Mouse (Mus musculus) liver, embryonic 12.5 days (tissue): Measurements from ENCODE around the gene Ppef1. TPM values are rescaled to one million over a fixed set of nuclear protein-coding genes. Genes with fewer than 3 reads are reported as not detected.

ENCODE experiments used
- ATAC-seq: fragments of 200-750 bp; cut with Nextera tagmentation; 2 replicates; pipeline ENCODE4 v1.8.0; 2017; ENCODE audit warnings: moderate number of reproducible peaks, mild to moderate bottlenecking, moderate library complexity
- H3K27ac ChIP-seq: fragments of 300-500 bp; sonication (generic); 2 replicates; pipeline ENCODE4 v1.5.1; 2016; ENCODE audit warnings: mild to moderate bottlenecking
- H3K27me3 ChIP-seq: fragments of 300-500 bp; sonication (generic); replicated peaks from 2 replicates; pipeline ENCODE4 v1.6.1; 2016; ENCODE audit warnings: mild to moderate bottlenecking, moderate library complexity
- H3K36me3 ChIP-seq: fragments of 300-500 bp; sonication (generic); 2 replicates; pipeline ENCODE4 v1.6.1; 2016; ENCODE audit warnings: mild to moderate bottlenecking, moderate library complexity
- H3K4me1 ChIP-seq: fragments of 300-500 bp; sonication (generic); 2 replicates; pipeline ENCODE4 v1.6.1; 2016
- H3K4me2 ChIP-seq: fragments of 300-500 bp; sonication (generic); 2 replicates; pipeline ENCODE4 v1.6.1; 2016; ENCODE audit warnings: mild to moderate bottlenecking, moderate library complexity
- H3K4me3 ChIP-seq: fragments of 300-500 bp; sonication (generic); 2 replicates; pipeline ENCODE4 v1.5.1; 2016; ENCODE audit warnings: mild to moderate bottlenecking, moderate library complexity
- H3K9ac ChIP-seq: fragments of 300-500 bp; sonication (generic); 2 replicates; pipeline ENCODE4 v1.6.1; 2016; ENCODE audit warnings: mild to moderate bottlenecking, moderate library complexity
- H3K9me3 ChIP-seq: fragments of 300-500 bp; sonication (generic); replicated peaks from 2 replicates; pipeline ENCODE4 v1.6.1; 2016; ENCODE audit warnings: mild to moderate bottlenecking, moderate library complexity
- WGBS: fragments of 180-500 bp; shearing (Covaris S2); methylation state at CpG from one replicate; pipeline ENCODE4 v1.1.7; 2016; ENCODE audit not compliant: insufficient replicate concordance; 5-methylcytosine and 5-hydroxymethylcytosine counted together
- polyA plus RNA-seq: library from polyadenylated mRNA; unstranded; fragments of >200 nt; fragmentation: Nextera tagmentation; extraction: Ambion mirVana; gene quantifications from 2 replicates; pipeline ENCODE4 v1.2.1, GENCODE M21; 2016

Gene Ppef1
- polyA plus RNA-seq, 1 experiment from 2014 or later: 0.06 TPM

- Histone ChIP-seq H3K36me3 (no peaks in the 10 kb centered on the region), H3K4me3 (no peak overlapping the region), H3K9ac (no peak overlapping the region), H3K4me1 (no peaks in the 10 kb centered on the region), H3K27me3 (0 out of 2 replicates have a peak, but pooled peaks cover 4% of the 10 kb centered on the region), H3K4me2 (no peak overlapping the region), H3K9me3 (no peaks in the 10 kb centered on the region), H3K27ac (no peak overlapping the region)
- ATAC-seq: no peak
- 77% methylated on average over 2 of the region's 2 CpGs for WGBS
These were observed 45.5 kb downstream of the Ppef1 start for GRCm38 (mm10) chrX:160690094-160690493.

- no peak overlapping the region for H3K4me2 ChIP-seq
- H3K4me3 ChIP-seq: no peak overlapping the region
- 87% methylated on average over 1 of the region's 1 CpGs for WGBS
- no peak overlapping the region for H3K9ac ChIP-seq
- H3K36me3 ChIP-seq: no peaks in the 10 kb centered on the region
- peaks cover 4% of the 10 kb centered on the region; the same call in 1 of the 2 replicates for H3K27me3 ChIP-seq
- no peaks in the 10 kb centered on the region for H3K9me3 ChIP-seq
- no peak overlapping the region for H3K27ac ChIP-seq
- H3K4me1 ChIP-seq: no peaks in the 10 kb centered on the region
- no peak for ATAC-seq
These were observed 65.6 kb downstream of the Ppef1 start for GRCm38 (mm10) chrX:160669992-160670391.

DNA sequence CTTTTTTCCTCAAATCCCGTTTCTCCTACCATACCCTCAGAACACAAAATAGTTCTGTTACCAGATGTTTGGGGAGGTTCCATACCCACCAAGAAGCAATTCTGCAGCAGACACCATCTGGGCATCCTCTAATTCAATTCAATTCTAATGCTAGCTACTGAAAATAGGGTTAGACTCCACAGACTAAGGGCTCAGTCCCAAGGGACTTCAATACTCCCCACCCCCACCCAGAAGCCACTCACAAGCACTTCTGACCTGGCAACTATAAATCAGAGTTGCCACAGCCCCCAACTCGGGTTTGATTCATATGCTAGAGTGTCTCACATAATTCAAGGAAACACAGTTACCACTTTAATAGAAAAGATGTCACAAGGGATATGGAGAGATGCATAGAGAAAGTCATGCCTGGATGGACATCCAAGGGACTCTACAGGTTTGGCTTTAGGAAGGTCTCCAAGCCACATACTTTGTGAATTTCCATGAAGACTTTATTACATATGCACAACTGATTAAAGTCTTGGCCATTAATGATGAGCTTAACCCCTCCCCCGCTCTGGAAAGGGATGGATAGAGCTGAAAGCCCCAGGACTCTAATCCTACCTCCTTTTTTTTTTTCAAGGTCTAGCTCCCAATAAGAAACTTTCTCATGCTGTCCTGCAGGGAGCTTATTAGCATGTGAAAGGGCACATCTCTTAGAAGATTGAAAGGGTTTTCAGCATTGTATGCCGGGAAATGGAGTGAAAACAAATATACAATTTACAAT lies 124.5 kb downstream of the Ppef1 start:
- Histone ChIP-seq H3K4me1 (no peaks in the 10 kb centered on the region), H3K9ac (no peak overlapping the region), H3K4me2 (no peak overlapping the region), H3K4me3 (no peak overlapping the region), H3K27me3 (no peaks in the 10 kb centered on the region), H3K9me3 (no peaks in the 10 kb centered on the region), H3K27ac (no peak overlapping the region), H3K36me3 (no peaks in the 10 kb centered on the region)
- no peak for ATAC-seq
- 43% methylated on average over 4 of the region's 4 CpGs for WGBS

- no peak overlapping the region for H3K9ac ChIP-seq
- WGBS: 78% methylated on average over 2 of the region's 2 CpGs
- no peaks in the 10 kb centered on the region for H3K4me1 ChIP-seq
- H3K9me3 ChIP-seq: no peaks in the 10 kb centered on the region
- no peak overlapping the region for H3K27ac ChIP-seq
- H3K4me3 ChIP-seq: no peak overlapping the region
- H3K36me3 ChIP-seq: no peaks in the 10 kb centered on the region
- no peak for ATAC-seq
- no peak overlapping the region for H3K4me2 ChIP-seq
- no peaks in the 10 kb centered on the region; the same call in 1 of the 2 replicates for H3K27me3 ChIP-seq
These were observed 125.1 kb downstream of the Ppef1 start for GRCm38 (mm10) chrX:160610482-160610881.

GRCm38 (mm10) chrX:160609849-160610248 lies 125.7 kb downstream of the Ppef1 start:
- Histone ChIP-seq H3K9me3 (no peaks in the 10 kb centered on the region), H3K27ac (no peak overlapping the region), H3K4me3 (no peak overlapping the region), H3K36me3 (no peaks in the 10 kb centered on the region), H3K27me3 (no peaks in the 10 kb centered on the region; the same call in 1 of the 2 replicates), H3K9ac (no peak overlapping the region), H3K4me2 (no peak overlapping the region), H3K4me1 (no peaks in the 10 kb centered on the region)
- WGBS: 20% methylated on average over 3 of the region's 3 CpGs
- ATAC-seq: no peak

DNA sequence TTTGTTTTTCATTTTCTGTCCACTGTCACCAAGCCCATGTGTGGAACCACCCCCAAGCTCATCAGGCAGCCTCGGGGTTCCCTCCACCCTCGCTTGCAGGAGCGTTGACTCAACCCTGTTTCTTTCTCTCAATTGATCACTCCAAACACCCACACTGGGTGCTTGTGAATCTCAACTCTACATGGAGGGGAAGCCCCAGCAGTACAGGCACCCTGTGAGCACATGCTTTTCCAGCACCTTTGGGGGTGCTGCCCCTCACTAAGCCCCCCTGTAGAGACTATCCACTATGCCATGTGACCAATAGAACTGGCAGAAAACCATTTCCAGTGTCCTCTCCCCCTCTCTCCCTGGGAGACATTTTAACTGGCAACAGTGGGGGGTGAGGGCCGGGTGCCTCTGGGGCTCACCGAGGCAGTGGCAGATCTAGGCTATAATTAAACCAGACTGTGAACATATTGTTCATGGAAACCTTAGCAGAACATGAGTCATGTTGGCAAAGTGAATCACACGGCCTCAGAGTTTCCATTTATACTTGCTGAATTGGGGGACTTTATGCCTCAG lies 131.5 kb downstream of the Ppef1 start:
- Histone ChIP-seq H3K4me1 (no peaks in the 10 kb centered on the region), H3K9ac (no peak overlapping the region), H3K4me2 (no peak overlapping the region), H3K27ac (no peak overlapping the region), H3K4me3 (no peak overlapping the region), H3K27me3 (peaks cover 10% of the 10 kb centered on the region; the same call in 1 of the 2 replicates), H3K9me3 (no peaks in the 10 kb centered on the region), H3K36me3 (no peaks in the 10 kb centered on the region)
- ATAC-seq: no peak
- 48% methylated on average over 6 of the region's 6 CpGs for WGBS

DNA sequence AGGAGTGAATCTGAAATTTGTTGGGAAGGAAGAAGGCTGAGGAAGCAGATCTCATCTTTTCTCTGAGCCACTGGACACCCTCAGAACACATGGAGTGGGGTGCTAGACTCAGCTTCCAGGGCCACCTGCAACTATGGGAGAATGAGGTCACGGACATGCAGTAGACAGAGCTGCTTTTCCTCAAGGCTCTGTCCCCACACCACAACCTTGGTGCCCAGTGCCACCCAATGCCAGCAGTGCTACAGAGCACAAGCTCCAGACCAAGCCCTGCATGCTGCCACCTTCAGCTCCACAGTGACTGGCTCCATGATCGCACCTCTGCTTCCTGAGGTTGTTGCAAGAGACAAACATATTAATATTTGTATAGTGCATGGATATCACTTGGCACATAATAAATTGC lies 132.2 kb downstream of the Ppef1 start:
- Histone ChIP-seq H3K4me1 (no peaks in the 10 kb centered on the region), H3K27ac (no peak overlapping the region)
- no peak for ATAC-seq

DNA sequence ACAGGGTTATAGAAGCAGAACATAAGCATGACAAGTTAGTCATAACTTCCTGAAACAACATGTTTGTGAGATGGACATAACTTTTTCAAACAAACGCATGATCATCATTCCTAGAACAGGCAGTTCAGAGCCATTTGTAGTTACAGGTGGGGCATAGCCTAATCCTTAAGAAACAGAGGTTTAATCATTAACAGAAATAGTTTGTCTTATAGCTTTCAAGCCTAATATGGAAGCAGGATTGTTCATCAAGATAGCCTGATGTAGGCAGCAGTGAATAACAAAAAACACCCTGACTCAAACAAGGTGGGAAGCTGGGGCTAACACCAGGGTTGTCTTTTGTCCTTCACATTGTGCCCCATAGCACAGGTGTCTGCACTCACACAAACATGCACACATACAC lies 132.8 kb downstream of the Ppef1 start:
- H3K9me3 ChIP-seq: no peaks in the 10 kb centered on the region
- H3K36me3 ChIP-seq: no peaks in the 10 kb centered on the region
- no peaks in the 10 kb centered on the region for H3K4me1 ChIP-seq
- H3K9ac ChIP-seq: no peak overlapping the region
- 71% methylated on average over 1 of the region's 1 CpGs for WGBS
- no peak for ATAC-seq
- no peak overlapping the region for H3K4me3 ChIP-seq
- peaks cover 10% of the 10 kb centered on the region; the same call in 1 of the 2 replicates for H3K27me3 ChIP-seq
- no peak overlapping the region for H3K4me2 ChIP-seq
- no peak overlapping the region for H3K27ac ChIP-seq

More for the DNA sequence above, 132.2 kb downstream of the Ppef1 start:
- Histone ChIP-seq H3K36me3 (no peaks in the 10 kb centered on the region), H3K9me3 (no peaks in the 10 kb centered on the region), H3K27me3 (peaks cover 10% of the 10 kb centered on the region; the same call in 1 of the 2 replicates), H3K4me2 (no peak overlapping the region), H3K4me3 (no peak overlapping the region), H3K9ac (no peak overlapping the region)
- WGBS: 83% methylated on average over 2 of the region's 2 CpGs

DNA sequence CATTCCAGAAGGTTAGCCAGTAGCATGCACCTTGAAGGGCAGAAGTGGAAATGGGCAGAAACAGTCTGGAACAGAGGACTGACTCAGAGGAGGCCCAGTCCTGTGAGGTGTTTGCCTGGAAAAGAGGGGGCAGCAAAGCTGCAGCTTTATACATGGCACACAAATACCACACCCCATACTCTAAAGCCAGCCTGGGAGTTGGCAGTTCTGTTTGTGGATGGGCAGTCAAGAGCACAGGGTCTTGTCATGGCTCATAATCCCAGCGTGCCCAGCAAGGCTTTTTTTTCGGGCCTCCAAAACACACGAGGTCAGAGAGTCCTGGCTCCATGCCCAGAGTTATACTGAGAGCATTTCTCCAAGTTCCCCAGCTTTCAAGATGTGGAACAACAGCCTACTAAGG lies 134.5 kb downstream of the Ppef1 start:
- no peak for ATAC-seq
- Histone ChIP-seq H3K9me3 (no peaks in the 10 kb centered on the region), H3K4me3 (no peak overlapping the region), H3K4me1 (no peaks in the 10 kb centered on the region), H3K27me3 (peaks cover 10% of the 10 kb centered on the region; the same call in 1 of the 2 replicates), H3K27ac (no peak overlapping the region), H3K4me2 (no peak overlapping the region), H3K9ac (no peak overlapping the region), H3K36me3 (no peaks in the 10 kb centered on the region)
- 65% methylated on average over 3 of the region's 3 CpGs for WGBS

DNA sequence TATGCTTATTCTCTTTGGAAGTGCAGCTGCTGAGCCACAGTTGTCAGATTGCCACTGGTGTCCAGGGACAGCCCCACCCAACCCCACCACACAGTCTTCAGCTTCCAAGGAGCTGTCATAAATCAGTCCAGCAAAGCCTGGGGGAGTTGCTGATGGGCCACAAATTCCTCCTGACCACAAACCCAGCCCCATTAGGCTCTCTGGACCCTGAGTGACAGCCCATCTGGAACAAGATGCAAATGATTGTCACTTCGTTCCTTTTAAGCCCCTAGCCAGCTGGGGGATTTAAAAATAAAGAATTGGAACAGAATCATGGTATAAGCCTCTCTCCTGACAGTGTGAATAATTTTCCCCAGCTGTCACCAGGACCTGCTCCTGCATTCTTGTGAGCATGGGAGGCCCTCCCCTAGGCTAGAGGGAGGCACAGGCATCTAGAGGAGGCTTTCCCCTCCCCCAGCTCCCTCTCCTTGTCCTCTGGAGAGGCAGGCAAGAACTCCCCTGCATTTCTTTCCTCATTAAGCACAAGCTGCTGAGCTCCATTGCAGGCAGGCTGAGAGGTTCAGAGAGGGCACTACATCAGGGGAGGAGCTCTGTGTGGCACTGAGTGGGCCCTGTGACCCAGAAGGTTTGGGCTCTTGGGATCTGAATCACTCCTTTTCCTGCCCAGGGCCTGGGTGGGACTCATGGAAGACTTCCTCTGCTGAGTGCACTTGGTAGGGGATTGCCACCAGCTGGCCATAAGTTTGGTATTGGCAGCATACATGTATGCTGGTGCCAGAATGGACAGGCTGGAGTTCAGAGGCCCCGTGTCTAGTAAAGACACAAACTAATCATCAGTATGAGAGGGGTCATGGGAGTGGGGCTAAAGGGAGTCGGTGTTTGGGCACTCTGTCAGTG lies 136.8 kb downstream of the Ppef1 start:
- 53% methylated on average over 3 of the region's 3 CpGs for WGBS
- no peaks in the 10 kb centered on the region for H3K9me3 ChIP-seq
- peaks cover 10% of the 10 kb centered on the region; the same call in 1 of the 2 replicates for H3K27me3 ChIP-seq
- no peak overlapping the region for H3K27ac ChIP-seq
- H3K9ac ChIP-seq: no peak overlapping the region
- no peaks in the 10 kb centered on the region for H3K36me3 ChIP-seq
- no peak overlapping the region for H3K4me3 ChIP-seq
- no peaks in the 10 kb centered on the region for H3K4me1 ChIP-seq
- H3K4me2 ChIP-seq: no peak overlapping the region
- no peak for ATAC-seq

GRCm38 (mm10) chrX:160598055-160598454 lies 137.5 kb downstream of the Ppef1 start:
- 70% methylated on average over 2 of the region's 2 CpGs for WGBS
- ATAC-seq: no peak
- Histone ChIP-seq H3K27ac (no peak overlapping the region), H3K4me2 (no peak overlapping the region), H3K4me3 (no peak overlapping the region), H3K4me1 (no peaks in the 10 kb centered on the region), H3K9ac (no peak overlapping the region), H3K36me3 (no peaks in the 10 kb centered on the region), H3K9me3 (no peaks in the 10 kb centered on the region), H3K27me3 (peaks cover 7% of the 10 kb centered on the region; the same call in 1 of the 2 replicates)

DNA sequence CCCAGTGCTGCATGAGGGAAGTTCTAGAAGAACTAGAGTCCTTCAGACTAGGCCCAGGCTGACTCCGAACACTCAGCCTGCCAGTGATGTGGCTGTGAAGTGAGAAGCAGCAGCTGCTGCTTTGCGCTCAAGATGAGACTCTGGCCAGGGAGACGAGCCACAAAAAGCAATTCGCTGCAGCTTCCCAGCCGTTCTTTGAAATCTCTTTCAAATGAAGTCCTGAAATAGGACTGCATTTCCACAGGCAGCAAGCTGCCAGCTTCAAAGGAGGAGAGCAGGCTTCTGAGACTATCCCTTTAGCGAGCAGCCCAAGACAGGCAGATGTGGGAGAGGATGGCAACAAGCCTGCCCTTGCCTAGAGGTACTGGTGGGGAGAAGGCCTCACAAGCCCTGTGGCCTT lies 142.6 kb downstream of the Ppef1 start:
- no peak overlapping the region for H3K27ac ChIP-seq
- no peak for ATAC-seq
- H3K27me3 ChIP-seq: 0 out of 2 replicates have a peak, but pooled peaks cover under 1% of the 10 kb centered on the region
- H3K4me2 ChIP-seq: no peak overlapping the region
- no peaks in the 10 kb centered on the region for H3K4me1 ChIP-seq
- no peaks in the 10 kb centered on the region for H3K9me3 ChIP-seq
- peaks cover 13% of the 10 kb centered on the region for H3K36me3 ChIP-seq
- WGBS: 84% methylated on average over 6 of the region's 6 CpGs
- no peak overlapping the region for H3K9ac ChIP-seq
- H3K4me3 ChIP-seq: no peak overlapping the region
